Mouse (Mus musculus): ENCODE data around the gene Txn2. TPM values are rescaled to one million over a fixed set of nuclear protein-coding genes. Genes with fewer than 3 reads are reported as not detected.
A peak's percentile ranks its signal among the peaks of the same experiment; 100 is the strongest.

The Txn2 gene
- polyA plus RNA-seq, 1 experiment from 2014 or later: 245 TPM

DNA sequence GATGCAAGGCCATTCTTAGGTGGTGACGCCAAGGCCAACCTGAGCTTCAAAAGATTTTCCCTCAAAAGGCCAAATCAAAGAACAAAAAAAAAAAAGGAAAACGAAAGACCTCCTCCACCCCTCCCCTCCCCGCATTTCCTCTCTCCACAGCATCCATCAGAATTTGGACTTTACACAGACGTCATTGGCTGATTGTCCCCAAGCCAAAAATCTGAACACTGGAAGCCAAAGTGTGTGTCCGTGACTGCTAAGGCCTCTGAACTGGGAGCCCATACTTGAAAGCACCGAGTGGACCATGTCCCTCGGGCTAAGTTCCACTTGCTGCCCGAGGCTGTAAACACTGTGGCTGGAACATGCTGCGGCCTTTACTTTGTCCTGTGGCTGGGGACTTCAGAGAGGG is 6.1 kb downstream of the Txn2 start:
- no peak for TF ChIP-seq CTCF (IDR thresholded peaks at IDR 0.05; ENCODE audit: low read depth)
- Histone ChIP-seq H3K27ac (peak overlapping the region; percentile 50), H3K36me3 (ENCODE audit: insufficient read depth, low read length) (peaks cover 29% of the 10 kb centered on the region), H3K4me2 (ENCODE audit: low read length) (no peak overlapping the region), H3K4me3 (replicated peaks; ENCODE audit: low read depth, low read length) (no peak overlapping the region), H3K9ac (ENCODE audit: low read depth, low read length) (no peak overlapping the region), H3K4me1 (replicated peaks; ENCODE audit: insufficient read depth, low read length) (peaks cover 6% of the 10 kb centered on the region; the same call in 1 of the 2 replicates), H3K9me3 (replicated peaks; ENCODE audit: low read length) (no peaks in the 10 kb centered on the region), H3K27me3 (ENCODE audit: insufficient read depth, low read length) (no peaks in the 10 kb centered on the region)
- 65% methylated on average over 9 of the region's 9 CpGs for WGBS
- DNase-seq (ENCODE audit: low spot score): no peak
- ATAC-seq (replicated peaks; ENCODE audit: low FRiP score, low read depth): no peak

DNA sequence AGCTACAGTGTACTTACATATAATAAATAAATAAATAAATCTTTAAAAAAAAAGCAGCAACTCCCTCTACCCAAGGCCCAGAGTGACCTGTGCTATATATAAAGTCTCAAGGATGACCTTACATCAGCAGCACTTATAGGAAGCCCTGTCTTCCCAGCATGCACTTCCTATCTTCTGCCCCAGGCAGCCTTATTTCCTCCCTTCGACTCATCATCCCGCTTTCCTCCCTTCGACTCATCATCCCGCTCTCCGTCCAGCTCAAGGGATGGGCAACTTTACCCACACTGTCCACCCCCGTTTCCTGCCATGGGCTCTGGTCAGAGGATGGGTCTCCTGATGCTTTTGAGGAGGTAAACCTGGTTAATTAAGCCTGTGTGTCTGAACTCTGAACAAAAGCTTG is 7.2 kb downstream of the Txn2 start:
- TF ChIP-seq CTCF (IDR thresholded peaks at IDR 0.05; ENCODE audit: low read depth): no peak
- no peak overlapping the region for H3K4me2 ChIP-seq (ENCODE audit: low read length)
- H3K36me3 ChIP-seq (ENCODE audit: insufficient read depth, low read length): peaks cover 27% of the 10 kb centered on the region
- WGBS: 81% methylated on average over 6 of the region's 6 CpGs
- H3K9ac ChIP-seq (ENCODE audit: low read depth, low read length): 0 out of 2 replicates have a peak overlapping the region, but pooled peaks have one; percentile 4
- no peak for DNase-seq (ENCODE audit: low spot score)
- no peak overlapping the region for H3K4me3 ChIP-seq (replicated peaks; ENCODE audit: low read depth, low read length)
- H3K27ac ChIP-seq: no peak overlapping the region; the same call in 1 of the 2 replicates
- H3K27me3 ChIP-seq (ENCODE audit: insufficient read depth, low read length): no peaks in the 10 kb centered on the region
- no peaks in the 10 kb centered on the region for H3K9me3 ChIP-seq (replicated peaks; ENCODE audit: low read length)
- H3K4me1 ChIP-seq (replicated peaks; ENCODE audit: insufficient read depth, low read length): 0 out of 2 replicates have a peak, but pooled peaks cover 3% of the 10 kb centered on the region
- ATAC-seq (replicated peaks; ENCODE audit: low FRiP score, low read depth): no peak

DNA sequence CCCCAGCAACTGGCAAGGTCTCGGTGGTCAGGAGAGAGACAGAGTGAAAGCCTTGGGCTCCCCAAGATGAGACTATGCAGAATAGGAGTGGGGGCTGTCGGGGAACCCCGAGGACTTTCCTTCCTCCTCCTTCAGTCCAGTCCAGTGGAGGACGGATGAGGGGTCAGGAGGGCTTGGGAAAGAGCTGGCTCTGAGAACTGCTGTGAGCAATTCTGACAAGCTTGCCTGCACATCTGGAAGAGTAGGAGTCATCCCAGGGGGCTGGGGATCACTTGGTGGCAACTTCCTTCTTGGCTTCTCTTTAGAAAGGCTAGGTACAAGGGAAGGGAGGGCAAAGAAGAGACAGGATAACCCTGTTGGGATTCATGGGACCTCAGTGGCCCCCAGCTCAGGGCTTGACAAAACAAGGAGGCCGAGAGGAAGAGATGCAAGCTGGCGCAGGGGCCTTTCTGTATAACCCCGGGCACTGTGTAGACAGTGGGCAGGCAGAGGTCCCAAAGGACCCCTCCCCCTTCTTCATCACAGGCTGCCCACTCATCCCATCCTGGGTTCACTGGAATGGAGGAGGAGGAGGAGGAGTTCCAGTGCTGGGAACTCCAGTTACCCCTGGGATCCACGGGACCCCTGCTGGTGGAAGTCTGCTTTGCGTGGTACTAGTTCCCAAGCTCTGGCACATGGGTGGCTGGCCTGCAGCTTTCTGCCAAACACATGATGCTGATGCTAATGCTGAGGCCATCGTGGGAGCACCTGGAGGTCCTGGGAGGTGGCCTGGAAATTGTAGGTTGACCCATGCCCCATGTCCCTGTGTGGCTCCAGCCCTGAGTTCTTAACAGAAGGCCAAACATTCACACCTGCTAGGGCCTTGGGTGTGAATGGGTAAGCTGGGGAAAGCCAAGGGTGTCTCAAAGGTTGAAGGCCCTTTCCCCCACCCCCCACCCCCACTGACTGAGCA is 8.0 kb downstream of the Txn2 start:
- Histone ChIP-seq H3K4me3 (replicated peaks; ENCODE audit: low read depth, low read length) (no peak overlapping the region), H3K4me1 (replicated peaks; ENCODE audit: insufficient read depth, low read length) (0 out of 2 replicates have a peak, but pooled peaks cover 3% of the 10 kb centered on the region), H3K9ac (ENCODE audit: low read depth, low read length) (no peak overlapping the region), H3K27ac (peak overlapping the region; percentile 67), H3K9me3 (replicated peaks; ENCODE audit: low read length) (no peaks in the 10 kb centered on the region), H3K36me3 (ENCODE audit: insufficient read depth, low read length) (peaks cover 30% of the 10 kb centered on the region; the same call in 1 of the 2 replicates), H3K4me2 (ENCODE audit: low read length) (no peak overlapping the region), H3K27me3 (ENCODE audit: insufficient read depth, low read length) (no peaks in the 10 kb centered on the region)
- peak; percentile 49 for DNase-seq (ENCODE audit: low spot score)
- 46% methylated on average over 10 of the region's 10 CpGs for WGBS
- ATAC-seq (replicated peaks; ENCODE audit: low FRiP score, low read depth): peak; percentile 51
- peak; percentile 60 for TF ChIP-seq CTCF (IDR thresholded peaks at IDR 0.05; ENCODE audit: low read depth)

DNA sequence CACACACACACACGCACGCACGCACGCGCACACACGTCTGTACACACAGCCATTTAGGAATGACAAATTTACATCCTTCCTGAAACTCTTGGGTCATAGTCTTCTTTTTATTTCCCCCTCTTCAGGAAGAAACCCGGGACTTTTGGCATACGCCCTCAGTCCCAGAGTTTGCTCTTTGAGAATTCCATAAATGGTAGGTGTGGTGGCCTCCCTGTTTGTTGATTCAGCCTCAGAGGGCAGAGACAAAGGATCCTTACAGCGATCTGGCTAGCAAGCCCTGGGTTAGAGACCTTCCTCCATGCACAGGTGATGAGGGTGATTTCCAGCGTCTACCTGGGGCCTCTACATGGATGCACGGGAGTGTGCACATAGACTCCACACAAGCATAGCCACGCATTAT is 9.4 kb downstream of the Txn2 start:
- Histone ChIP-seq H3K27ac (peak overlapping the region; percentile 37; the same call in 1 of the 2 replicates), H3K4me3 (replicated peaks; ENCODE audit: low read depth, low read length) (no peak overlapping the region), H3K9me3 (replicated peaks; ENCODE audit: low read length) (no peaks in the 10 kb centered on the region), H3K27me3 (ENCODE audit: insufficient read depth, low read length) (no peaks in the 10 kb centered on the region), H3K9ac (ENCODE audit: low read depth, low read length) (no peak overlapping the region), H3K4me1 (replicated peaks; ENCODE audit: insufficient read depth, low read length) (0 out of 2 replicates have a peak, but pooled peaks cover 3% of the 10 kb centered on the region), H3K36me3 (ENCODE audit: insufficient read depth, low read length) (peaks cover 38% of the 10 kb centered on the region; the same call in 1 of the 2 replicates), H3K4me2 (ENCODE audit: low read length) (no peak overlapping the region)
- WGBS: 72% methylated on average over 12 of the region's 12 CpGs
- ATAC-seq (replicated peaks; ENCODE audit: low FRiP score, low read depth) (no peak), DNase-seq (ENCODE audit: low spot score) (no peak)
- no peak for TF ChIP-seq CTCF (IDR thresholded peaks at IDR 0.05; ENCODE audit: low read depth)

DNA sequence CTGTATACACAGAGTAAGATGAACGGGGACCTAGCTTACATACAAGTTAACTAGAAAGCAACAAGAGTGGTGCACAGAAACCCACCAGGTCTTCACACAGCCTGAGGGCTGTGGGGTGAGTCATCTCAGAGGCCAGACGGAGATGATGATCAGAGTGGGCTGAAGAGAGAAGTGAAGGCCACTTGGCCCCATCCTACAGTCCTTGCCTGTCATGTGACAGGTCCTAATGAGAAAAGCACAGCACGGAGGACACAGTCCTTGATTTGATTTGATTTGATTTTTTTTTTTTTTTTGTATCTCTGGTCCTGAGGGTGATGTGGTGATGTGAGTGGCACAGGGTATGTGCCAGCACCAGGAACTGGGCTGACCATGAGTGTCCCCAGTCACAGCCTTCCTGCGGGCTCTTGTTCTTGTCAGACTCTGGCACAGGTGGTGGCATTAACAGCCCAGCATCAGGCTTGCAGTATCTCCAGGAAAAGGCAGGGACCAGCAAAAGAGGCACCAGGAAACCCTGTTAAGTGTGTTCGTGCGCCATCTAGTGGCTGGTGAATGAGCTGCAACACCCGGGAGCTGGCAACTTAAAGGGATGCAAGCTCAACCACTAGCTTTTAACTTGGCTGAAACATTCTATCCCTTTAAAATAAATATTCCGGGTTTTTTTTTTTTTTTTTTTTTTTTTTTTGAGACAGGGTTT is 11.8 kb downstream of the Txn2 start:
- Histone ChIP-seq H3K4me1 (replicated peaks; ENCODE audit: insufficient read depth, low read length) (peaks cover 13% of the 10 kb centered on the region; the same call in 1 of the 2 replicates), H3K4me3 (replicated peaks; ENCODE audit: low read depth, low read length) (no peak overlapping the region), H3K4me2 (ENCODE audit: low read length) (no peak overlapping the region), H3K36me3 (ENCODE audit: insufficient read depth, low read length) (peaks cover 26% of the 10 kb centered on the region; the same call in 1 of the 2 replicates), H3K9ac (ENCODE audit: low read depth, low read length) (no peak overlapping the region), H3K27ac (no peak overlapping the region), H3K27me3 (ENCODE audit: insufficient read depth, low read length) (no peaks in the 10 kb centered on the region), H3K9me3 (replicated peaks; ENCODE audit: low read length) (no peaks in the 10 kb centered on the region)
- peak; percentile 93 for DNase-seq (ENCODE audit: low spot score)
- TF ChIP-seq CTCF (IDR thresholded peaks at IDR 0.05; ENCODE audit: low read depth): peak; percentile 93
- 35% methylated on average over 8 of the region's 8 CpGs for WGBS
- 0 out of 2 replicates have a peak, but pooled peaks have one; percentile 8 for ATAC-seq (replicated peaks; ENCODE audit: low FRiP score, low read depth)

DNA sequence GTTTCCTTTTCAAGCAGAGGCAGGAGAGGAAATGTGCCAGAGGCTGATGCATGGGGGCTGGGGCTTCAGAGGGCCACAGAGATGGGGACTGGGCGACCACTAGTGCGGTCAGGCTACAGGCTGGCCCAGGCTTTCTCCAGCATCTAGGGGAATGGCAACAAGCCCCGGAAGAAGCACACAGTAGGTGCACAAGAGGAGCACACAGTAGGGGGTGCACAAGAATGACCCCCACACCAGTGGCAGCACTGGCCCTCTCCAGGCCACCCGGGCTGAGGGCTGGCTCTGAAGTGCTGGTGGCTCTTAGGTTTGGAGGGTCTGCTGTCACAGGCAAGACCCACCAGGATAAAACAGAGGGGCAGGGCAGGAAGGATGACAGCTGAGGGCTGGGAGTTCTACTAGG is 13.5 kb downstream of the Txn2 start:
- H3K9ac ChIP-seq (ENCODE audit: low read depth, low read length): no peak overlapping the region
- 96% methylated on average over 4 of the region's 4 CpGs for WGBS
- no peaks in the 10 kb centered on the region for H3K9me3 ChIP-seq (replicated peaks; ENCODE audit: low read length)
- H3K36me3 ChIP-seq (ENCODE audit: insufficient read depth, low read length): peaks cover 26% of the 10 kb centered on the region; the same call in 1 of the 2 replicates
- ATAC-seq (replicated peaks; ENCODE audit: low FRiP score, low read depth) (no peak), DNase-seq (ENCODE audit: low spot score) (no peak)
- no peak overlapping the region for H3K4me2 ChIP-seq (ENCODE audit: low read length)
- H3K27me3 ChIP-seq (ENCODE audit: insufficient read depth, low read length): no peaks in the 10 kb centered on the region
- no peak overlapping the region for H3K27ac ChIP-seq
- H3K4me1 ChIP-seq (replicated peaks; ENCODE audit: insufficient read depth, low read length): peaks cover 14% of the 10 kb centered on the region; the same call in 1 of the 2 replicates
- H3K4me3 ChIP-seq (replicated peaks; ENCODE audit: low read depth, low read length): no peak overlapping the region
- TF ChIP-seq CTCF (IDR thresholded peaks at IDR 0.05; ENCODE audit: low read depth): no peak

All from kidney, postnatal 0 days (tissue).